In genomic region chr13:37619841-37620725, GRCm38 (mm10) we compare ENCODE assay signal across 8 mouse cellular contexts.
A peak's percentile ranks its signal among the peaks of the same experiment; 100 is the strongest.
DNase-seq lines count a peak whose midpoint lies in the region; ATAC-seq and TF ChIP-seq lines count a peak whose summit lies in the region.

No protein-coding gene starts in this region.

- WGBS in embryonic facial prominence, embryonic 15.5 days: 57% methylated on average over 11 of the region's 11 CpGs
- 49% methylated on average over 11 of the region's 11 CpGs for WGBS in intestine, embryonic 15.5 days
- 23% methylated on average over 11 of the region's 11 CpGs for WGBS in liver, embryonic 14.5 days (ENCODE audit: insufficient replicate concordance)

- ATAC-seq in embryonic facial prominence, embryonic 15.5 days (ENCODE audit: insufficient number of reproducible peaks, low FRiP score, low TSS enrichment, low read depth): peak; percentile 63; the same call in 1 of the 2 replicates
- peak; percentile 75 for ATAC-seq in intestine, embryonic 15.5 days
- ATAC-seq in liver, embryonic 14.5 days (ENCODE audit: insufficient read depth): peak; percentile 76
- ATAC-seq in cerebellum, adult (ENCODE audit: insufficient number of reproducible peaks, low FRiP score, low TSS enrichment): no peak

- no peaks in the 10 kb centered on the region for H3K9me3 ChIP-seq in embryonic facial prominence, embryonic 15.5 days (replicated peaks)
- no peaks in the 10 kb centered on the region for H3K9me3 ChIP-seq in intestine, embryonic 15.5 days
- no peaks in the 10 kb centered on the region for H3K9me3 ChIP-seq in liver, embryonic 14.5 days (ENCODE audit: control insufficient read depth, low read length)

- no peaks in the 10 kb centered on the region for H3K27me3 ChIP-seq in embryonic facial prominence, embryonic 15.5 days
- H3K27me3 ChIP-seq in intestine, embryonic 15.5 days (replicated peaks): no peaks in the 10 kb centered on the region
- H3K27me3 ChIP-seq in liver, embryonic 14.5 days (ENCODE audit: control insufficient read depth, insufficient read depth, low read length): no peaks in the 10 kb centered on the region

- no peak for TF ChIP-seq CTCF in liver, embryonic 14.5 days (IDR thresholded peaks at IDR 0.05; ENCODE audit: low read depth)

- H3K4me1 ChIP-seq in embryonic facial prominence, embryonic 15.5 days: no peaks in the 10 kb centered on the region
- peaks cover 8% of the 10 kb centered on the region for H3K4me1 ChIP-seq in intestine, embryonic 15.5 days (replicated peaks)
- peaks cover 0 to 14% of the 10 kb centered on the region in 2 experiments; a peak in 2 of 4 replicates for H3K4me1 ChIP-seq in liver, embryonic 14.5 days (replicated peaks; ENCODE audit: control insufficient read depth in 2 of 2, insufficient read depth in 2 of 2, low read length in 1 of 2)

- TF ChIP-seq EP300 in liver, embryonic 14.5 days (IDR thresholded peaks at IDR 0.05; ENCODE audit: low read depth): peak; percentile 43; the same call in 1 of the 2 replicates

- no peak overlapping the region for H3K9ac ChIP-seq in embryonic facial prominence, embryonic 15.5 days
- H3K9ac ChIP-seq in intestine, embryonic 15.5 days: no peak overlapping the region
- no peak overlapping the region for H3K9ac ChIP-seq in liver, embryonic 14.5 days (replicated peaks)

- no peaks in the 10 kb centered on the region for H3K36me3 ChIP-seq in embryonic facial prominence, embryonic 15.5 days
- H3K36me3 ChIP-seq in intestine, embryonic 15.5 days: no peaks in the 10 kb centered on the region
- H3K36me3 ChIP-seq in liver, embryonic 14.5 days (replicated peaks; ENCODE audit: control insufficient read depth, insufficient read depth, low read depth): no peaks in the 10 kb centered on the region

- no peak overlapping the region for H3K4me2 ChIP-seq in embryonic facial prominence, embryonic 15.5 days (replicated peaks)
- no peak overlapping the region for H3K4me2 ChIP-seq in intestine, embryonic 15.5 days (replicated peaks)
- 0 out of 2 replicates have a peak overlapping the region, but pooled peaks have one; percentile 14 for H3K4me2 ChIP-seq in liver, embryonic 14.5 days (ENCODE audit: low read depth)

- H3K4me3 ChIP-seq in embryonic facial prominence, embryonic 15.5 days (replicated peaks): no peak overlapping the region
- H3K4me3 ChIP-seq in intestine, embryonic 15.5 days (replicated peaks): no peak overlapping the region
- H3K4me3 ChIP-seq in liver, embryonic 14.5 days (ENCODE audit: insufficient read depth in 1 of 2, low read depth in 2 of 2, low read length in 2 of 2): no peak overlapping the region

- H3K27ac ChIP-seq in embryonic facial prominence, embryonic 15.5 days (replicated peaks): no peak overlapping the region; the same call in 1 of the 2 replicates
- H3K27ac ChIP-seq in intestine, embryonic 15.5 days: no peak overlapping the region
- peak overlapping the region; percentile 48 for H3K27ac ChIP-seq in liver, embryonic 14.5 days

- DNase-seq in urinary bladder, postnatal 14 days (ENCODE audit: low spot score): peak; percentile 23
- DNase-seq in urinary bladder, postnatal 10 days (ENCODE audit: low spot score): no peak
- DNase-seq in liver, embryonic 14.5 days (ENCODE audit: low read depth in 3 of 3, low spot score in 3 of 3): peak; percentile 34 to 43 (median 36)
- peak; percentile 47 for DNase-seq in ovary, postnatal 36 days (ENCODE audit: low spot score)
- DNase-seq in cerebellum, postnatal 14 days: no peak

Comparison
In these comparisons a context has a peak if more than half of its experiments do, and no peak if none do; other contexts are left out.
1. DNase-seq: peak in urinary bladder, postnatal 14 days (single experiment), liver, embryonic 14.5 days (3 of 3) and ovary, postnatal 36 days (single experiment); none in urinary bladder, postnatal 10 days (single experiment) and cerebellum, postnatal 14 days (0 of 2).